Mouse (Mus musculus) heart, adult 2 months (tissue): ENCODE results near the gene Tagln3. TPM values are rescaled to one million over a fixed set of nuclear protein-coding genes. Genes with fewer than 3 reads are reported as not detected.

Experiments
- DNase-seq, 2 experiments: peaks; one replicate each; pipeline ENCODE4 v3.0.0; 2021
- H3K27ac ChIP-seq: fragments of 200-600 bp; 2 replicates; pipeline ENCODE4 v1.8.1; 2022
- H3K27me3 ChIP-seq: fragments of 200-500 bp; 2 replicates; pipeline ENCODE4 v1.6.1; 2012; ENCODE audit warnings: mild to moderate bottlenecking, low read length, inconsistent platforms, mixed read lengths; ENCODE audit not compliant: control insufficient read depth, insufficient read depth
- H3K36me3 ChIP-seq: fragments of 200-500 bp; 2 replicates; pipeline ENCODE4 v1.6.1; 2012; ENCODE audit warnings: low read length, inconsistent platforms; ENCODE audit not compliant: control insufficient read depth, insufficient read depth
- H3K4me1 ChIP-seq: fragments of 200-500 bp; 2 replicates; pipeline ENCODE4 v1.6.1; 2011; ENCODE audit warnings: low read length; ENCODE audit not compliant: control insufficient read depth, insufficient read depth
- H3K4me3 ChIP-seq: fragments of 200-600 bp; 2 replicates; pipeline ENCODE4 v1.8.1; 2022
- H3K79me2 ChIP-seq: fragments of 200-500 bp; replicated peaks from 2 replicates; pipeline ENCODE4 v1.6.1; 2012; ENCODE audit warnings: mild to moderate bottlenecking, inconsistent platforms, low read length, moderate library complexity, mixed read lengths; ENCODE audit not compliant: control insufficient read depth, insufficient read depth
- H3K9ac ChIP-seq: fragments of 200-500 bp; 2 replicates; pipeline ENCODE4 v1.6.1; 2012; ENCODE audit warnings: low read depth, mild to moderate bottlenecking, control low read depth, inconsistent platforms, low read length, mixed read lengths
- CTCF ChIP-seq: fragments of 200-600 bp; IDR thresholded peaks from 2 replicates; pipeline ENCODE4 v1.8.1; 2022; ENCODE audit warnings: antibody characterized with exemption, mild to moderate bottlenecking, moderate library complexity
- EP300 ChIP-seq: fragments of 200-500 bp; IDR thresholded peaks from 2 replicates; pipeline ENCODE4 v1.6.1; 2011; ENCODE audit warnings: low read depth, low read length, control low read depth; ENCODE audit not compliant: insufficient read depth
- POLR2A ChIP-seq: fragments of 200-500 bp; IDR thresholded peaks from 2 replicates; pipeline ENCODE4 v1.6.1; 2011; ENCODE audit warnings: mild to moderate bottlenecking, low read depth, low read length, control low read depth; ENCODE audit not compliant: insufficient read depth
- WGBS: fragments of 180-500 bp; shearing (Covaris S2); methylation state at CpG from one replicate; pipeline ENCODE4 v1.1.7; 2018; 5-methylcytosine and 5-hydroxymethylcytosine counted together
- intact Hi-C: fragments of 180-260 bp; cut with DNase I; formaldehyde crosslinking; loops from one replicate; pipeline ENCODE4 v1.15.1; 2025
- long read RNA-seq: library from polyadenylated mRNA; stranded (forward); transcript quantifications from one replicate; pipeline ENCODE4 v2.0.0, GENCODE M21; 2021
- polyA plus RNA-seq: library from polyadenylated mRNA; depleted of rRNA; stranded (reverse); fragments of >200 nt; gene quantifications from 2 replicates; pipeline ENCODE4 v1.2.3, GENCODE M21; 2012; rRNA removed
- total RNA-seq, 2 experiments: library from RNA; stranded (reverse); gene quantifications; 2 replicates each; pipeline ENCODE4 v1.2.3; 2021

The Tagln3 gene
- 1 to 10 TPM in 1 of 2 experiments, under 1 TPM in 1; 0.57 to 1.4 TPM for total RNA-seq
- 1.4 and 1.6 TPM in 2 replicates for polyA plus RNA-seq
- long read RNA-seq = 0 reads

DNA sequence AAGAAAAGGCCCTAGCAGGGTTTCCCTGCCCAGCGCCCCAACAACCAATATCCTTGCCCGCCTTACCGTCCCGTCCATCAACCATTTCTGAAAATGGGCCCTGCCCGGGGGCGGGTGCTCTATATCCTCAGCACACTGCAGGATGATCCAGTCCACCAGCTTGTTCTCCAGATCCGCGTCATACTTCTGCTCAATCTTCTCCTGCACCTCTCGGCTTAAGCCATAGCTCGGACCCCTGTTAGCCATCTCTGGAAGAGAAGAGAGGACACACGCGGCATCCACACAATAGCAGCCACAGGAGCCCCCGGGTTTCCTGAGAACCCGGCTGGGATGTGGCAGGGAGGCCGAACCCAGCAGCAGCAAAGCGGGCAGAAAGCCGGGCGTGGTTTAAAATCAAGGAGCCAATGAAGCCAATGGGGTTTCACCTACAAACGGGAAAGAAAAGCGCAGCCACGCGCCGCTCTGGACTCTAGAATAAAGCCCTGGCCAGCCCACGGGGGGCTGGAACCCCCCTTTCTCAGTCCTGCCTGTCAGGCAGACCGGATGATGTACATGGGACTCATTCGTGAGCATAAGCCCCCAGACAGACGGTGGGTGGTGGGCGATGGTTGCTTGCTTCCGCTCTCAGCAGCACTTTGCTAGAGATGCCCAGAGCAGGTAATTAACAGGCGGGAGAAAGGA is at the start of gene Tagln3:
Gene Tagln3 (minus strand): TSS at position 548 of the 681 bp plus-strand sequence.
- H3K79me2 ChIP-seq = no peaks in the 10 kb centered on the region
- H3K36me3 ChIP-seq = peaks cover 5% of the 10 kb centered on the region; the same call in 1 of the 2 replicates
- peak within 1 kb of the TSS; percentile 15; the same call in 1 of the 2 replicates for H3K4me3 ChIP-seq
- intact Hi-C loops = no loop called here
- TF ChIP-seq CTCF = no peak
- TF ChIP-seq POLR2A = no peak
- no peak for TF ChIP-seq EP300
- no peak within 1 kb of the TSS for H3K9ac ChIP-seq
- WGBS = 5% methylated on average over 30 of the region's 30 CpGs
- H3K4me1 ChIP-seq = no peaks in the 10 kb centered on the region
- peak in 1 of 2 experiments; percentile 32 for DNase-seq
- H3K27me3 ChIP-seq = no peaks in the 10 kb centered on the region
- H3K27ac ChIP-seq = no peak within 1 kb of the TSS

DNA sequence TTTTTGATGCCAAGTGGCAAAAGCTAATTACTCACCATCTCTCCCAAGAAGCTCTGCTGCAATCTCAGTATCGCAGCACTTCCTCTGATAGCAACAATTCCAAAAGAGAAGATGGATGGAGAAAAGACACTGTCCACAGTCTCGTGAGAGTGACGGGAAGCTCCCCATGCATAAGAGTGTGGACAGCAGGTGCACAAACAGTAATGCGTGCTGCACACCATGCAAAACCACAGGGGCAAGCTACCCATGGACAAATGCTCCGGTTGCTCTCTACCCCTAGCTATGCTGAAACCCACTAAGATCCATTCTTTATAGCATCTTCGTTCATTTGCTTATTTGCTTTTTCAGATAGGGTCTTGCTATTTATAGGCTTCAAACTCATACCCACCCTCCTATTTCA is 46.5 kb upstream of the Tagln3 start:
- intact Hi-C loops = no loop called here
- Histone ChIP-seq H3K9ac (no peak overlapping the region), H3K36me3 (peaks cover 5% of the 10 kb centered on the region), H3K4me3 (no peak overlapping the region), H3K79me2 (no peaks in the 10 kb centered on the region), H3K27me3 (no peaks in the 10 kb centered on the region), H3K27ac (no peak overlapping the region), H3K4me1 (peaks cover 1% of the 10 kb centered on the region)
- TF ChIP-seq POLR2A = no peak
- no peak for TF ChIP-seq CTCF
- no peak for TF ChIP-seq EP300
- DNase-seq = no peak
- 85% methylated on average over 6 of the region's 6 CpGs for WGBS

DNA sequence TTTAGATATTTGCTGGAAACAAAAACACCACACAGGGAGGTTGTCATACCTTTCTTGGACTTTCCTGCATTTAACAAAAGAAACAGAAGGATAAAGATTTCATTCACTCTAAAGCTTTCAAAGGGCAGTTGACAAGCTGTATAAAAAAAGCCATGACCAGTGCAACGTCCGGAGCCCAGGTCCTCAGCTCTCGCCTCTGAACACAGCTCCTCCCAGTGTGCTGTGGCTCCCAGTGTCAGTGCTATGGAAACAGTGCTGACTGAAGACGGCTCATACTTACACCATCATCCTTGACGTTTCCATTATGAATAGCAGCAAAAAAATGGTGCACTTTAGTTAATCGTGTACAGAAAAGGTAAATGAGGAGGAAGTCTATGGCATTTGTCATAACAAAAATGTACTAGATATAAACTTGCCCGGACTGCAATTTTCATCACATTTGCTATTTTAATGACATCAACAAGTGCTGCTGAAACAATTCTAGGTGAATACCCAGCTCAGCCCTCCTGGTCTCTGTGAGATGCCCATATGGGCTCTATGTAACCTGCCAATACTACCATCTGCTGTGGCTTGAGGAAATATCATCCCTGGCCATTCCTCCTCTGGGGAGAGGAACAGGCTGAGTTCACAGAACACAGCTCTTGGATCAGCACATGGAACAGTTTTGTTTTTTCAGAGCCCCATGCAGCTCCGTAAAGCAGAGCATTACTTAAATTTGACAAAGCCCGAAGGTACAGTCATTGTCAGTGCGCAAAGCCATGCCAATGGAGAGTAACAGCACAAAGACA is 43.6 kb upstream of the Tagln3 start:
- no peak for DNase-seq
- TF ChIP-seq EP300 = no peak
- TF ChIP-seq POLR2A = no peak
- no peak for TF ChIP-seq CTCF
- Histone ChIP-seq H3K27me3 (no peaks in the 10 kb centered on the region), H3K4me1 (peaks cover 3% of the 10 kb centered on the region), H3K9ac (no peak overlapping the region), H3K4me3 (no peak overlapping the region), H3K79me2 (no peaks in the 10 kb centered on the region), H3K27ac (peak overlapping the region; percentile 32), H3K36me3 (peaks cover 11% of the 10 kb centered on the region)
- 46% methylated on average over 10 of the region's 10 CpGs for WGBS
- intact Hi-C loops = no loop called here

DNA sequence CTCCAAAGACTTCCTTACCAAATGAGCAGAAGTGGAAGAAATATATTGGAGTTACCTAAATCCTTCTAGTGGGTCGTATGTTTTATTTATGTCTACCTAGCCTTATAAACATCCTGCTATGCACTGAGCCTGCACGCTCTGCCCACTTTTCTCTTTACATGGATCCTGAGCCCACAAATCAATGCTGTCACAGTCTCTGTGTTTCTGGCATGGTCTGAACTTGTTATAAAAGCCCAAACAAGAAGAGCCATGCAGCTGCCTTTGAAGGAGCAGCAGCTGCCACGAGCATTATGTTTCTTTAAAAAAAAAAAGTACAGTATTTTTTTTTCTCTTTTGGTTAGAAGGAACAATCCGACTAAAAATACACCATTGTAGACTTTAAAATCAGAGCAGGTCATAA is 43.0 kb upstream of the Tagln3 start:
- Histone ChIP-seq H3K4me1 (peaks cover 3% of the 10 kb centered on the region), H3K36me3 (peaks cover 11% of the 10 kb centered on the region), H3K27ac (no peak overlapping the region; the same call in 1 of the 2 replicates), H3K9ac (no peak overlapping the region), H3K79me2 (no peaks in the 10 kb centered on the region), H3K4me3 (no peak overlapping the region), H3K27me3 (no peaks in the 10 kb centered on the region)
- DNase-seq = no peak
- intact Hi-C loops = no loop called here
- TF ChIP-seq CTCF = no peak
- no peak for TF ChIP-seq EP300
- TF ChIP-seq POLR2A = no peak
- WGBS = 47% methylated on average over 4 of the region's 4 CpGs

DNA sequence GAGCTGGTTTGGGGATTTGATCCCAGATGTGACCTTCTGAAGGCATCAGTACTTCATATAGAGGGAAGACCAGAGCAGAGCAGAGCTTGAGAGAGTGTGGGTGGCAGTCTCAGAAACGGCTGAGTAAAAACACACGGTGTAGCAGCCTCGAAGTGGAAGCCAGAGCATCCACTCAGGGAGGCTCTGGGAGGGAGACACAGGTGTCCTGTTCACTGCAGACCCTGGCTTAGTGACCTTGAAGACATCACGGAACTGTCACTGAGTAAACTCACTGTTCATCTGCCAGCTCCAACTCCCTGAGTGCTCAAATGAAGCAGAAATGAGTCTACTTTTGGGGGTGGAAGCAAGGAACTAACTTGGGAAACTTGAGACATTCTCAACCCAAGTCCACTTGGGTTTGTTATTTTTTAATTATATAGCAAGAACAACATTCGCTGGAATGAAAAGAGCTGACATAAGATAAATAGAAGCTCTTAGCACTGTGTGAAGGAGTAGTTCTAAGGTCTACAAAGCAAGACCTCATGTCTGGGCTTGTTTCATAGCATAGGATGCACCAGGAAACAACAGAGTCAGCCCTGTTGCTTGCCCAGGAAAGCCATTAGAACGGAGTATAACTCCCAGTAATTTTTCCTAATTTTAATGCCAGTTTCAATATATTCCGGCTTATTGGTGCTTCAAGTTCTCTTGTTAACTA is 41.5 kb upstream of the Tagln3 start:
- Histone ChIP-seq H3K4me1 (peaks cover 3% of the 10 kb centered on the region), H3K27me3 (no peaks in the 10 kb centered on the region), H3K27ac (no peak overlapping the region), H3K79me2 (no peaks in the 10 kb centered on the region), H3K36me3 (peaks cover 15% of the 10 kb centered on the region), H3K9ac (no peak overlapping the region), H3K4me3 (no peak overlapping the region)
- TF ChIP-seq EP300 (no peak), POLR2A (no peak), CTCF (no peak)
- DNase-seq = no peak
- intact Hi-C loops = no loop called here
- 79% methylated on average over 7 of the region's 7 CpGs for WGBS
